In the genomic region with DNA sequence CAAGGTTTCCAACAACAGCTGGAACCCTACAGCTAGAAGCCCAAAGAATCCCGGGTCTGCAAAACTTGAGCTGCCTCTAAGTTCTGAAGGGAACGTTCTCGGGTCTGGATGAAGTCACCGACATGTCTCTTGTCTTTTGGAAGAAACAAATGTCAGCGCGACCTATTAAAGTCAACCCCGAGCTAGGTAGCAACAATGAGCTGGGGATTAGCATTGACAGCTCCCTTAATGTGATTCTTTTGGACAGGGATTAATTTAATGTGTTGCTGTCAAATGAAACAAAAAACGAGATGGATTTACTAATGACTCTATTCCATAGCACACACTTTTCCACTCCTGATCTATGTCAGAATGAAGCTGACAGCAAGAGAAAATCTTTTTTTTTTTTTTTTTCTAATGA, we compare ENCODE assay signal across 11 mouse cellular contexts. TPM values are rescaled to one million over a fixed set of nuclear protein-coding genes. Genes with fewer than 3 reads are reported as not detected.
A peak's percentile ranks its signal among the peaks of the same experiment; 100 is the strongest.
DNase-seq lines count a peak whose midpoint lies in the region; ATAC-seq lines count a peak whose summit lies in the region.
"Had no signal": no experiment of that assay in that cellular context is flagged by ENCODE, and none has a peak within 500 bp of the region (broad histone marks: within the 10 kb centered on the region; RNA-seq: fewer than 3 reads in every experiment).

No protein-coding gene starts in this region.

- peaks cover 13% of the 10 kb centered on the region for H3K4me1 ChIP-seq in heart, embryonic 15.5 days (replicated peaks)
- H3K4me1 ChIP-seq in forebrain, embryonic 16.5 days (replicated peaks; ENCODE audit: control insufficient read depth, insufficient read depth, low read length), result peaks cover 15% of the 10 kb centered on the region
- H3K4me1 ChIP-seq in midbrain, embryonic 14.5 days (ENCODE audit: control insufficient read depth, insufficient read depth, low read length), result peaks cover 15% of the 10 kb centered on the region; the same call in 1 of the 2 replicates

- DNase-seq in heart, adult 8-10 months (ENCODE audit: low spot score), result no peak
- peak; percentile 67 for DNase-seq in embryo, embryonic 10.5 days (ENCODE audit: low spot score)
- peak; percentile 43 for DNase-seq in midbrain, embryonic 14.5 days
- no peak for DNase-seq in urinary bladder, postnatal 36 days (ENCODE audit: low spot score in 2 of 2)
- DNase-seq in thymus, adult 18-20 months, result no peak
- no peak for DNase-seq in left cerebral cortex, adult 18-20 months (ENCODE audit: low spot score in 2 of 2)
- DNase-seq: cerebellum, postnatal 25 days; kidney, adult 11 months; liver, embryonic 13.5 days had no signal

- no peak overlapping the region for H3K27ac ChIP-seq in heart, embryonic 15.5 days
- H3K27ac ChIP-seq in forebrain, embryonic 16.5 days (ENCODE audit: low read length), result no peak overlapping the region
- H3K27ac ChIP-seq in midbrain, embryonic 14.5 days (replicated peaks; ENCODE audit: low read depth, low read length), result no peak overlapping the region
- H3K27ac ChIP-seq: liver, embryonic 13.5 days had no signal

- H3K9me3 ChIP-seq in heart, embryonic 15.5 days (replicated peaks), result no peaks in the 10 kb centered on the region
- no peaks in the 10 kb centered on the region for H3K9me3 ChIP-seq in forebrain, embryonic 16.5 days (ENCODE audit: control insufficient read depth, low read length)
- no peaks in the 10 kb centered on the region for H3K9me3 ChIP-seq in midbrain, embryonic 14.5 days (ENCODE audit: control insufficient read depth, low read length)
- H3K9me3 ChIP-seq: liver, embryonic 13.5 days had no signal

- H3K9ac ChIP-seq in heart, embryonic 15.5 days, result no peak overlapping the region
- H3K9ac ChIP-seq in forebrain, embryonic 16.5 days (replicated peaks; ENCODE audit: low read depth, low read length), result no peak overlapping the region
- H3K9ac ChIP-seq in midbrain, embryonic 14.5 days (replicated peaks; ENCODE audit: low read length), result no peak overlapping the region
- H3K9ac ChIP-seq: liver, embryonic 13.5 days had no signal

- 18% methylated on average over 8 of the region's 8 CpGs for WGBS in heart, embryonic 15.5 days
- 3% methylated on average over 8 of the region's 8 CpGs for WGBS in forebrain, embryonic 16.5 days
- 0% methylated on average over 8 of the region's 8 CpGs for WGBS in midbrain, embryonic 14.5 days

- H3K4me3 ChIP-seq in heart, embryonic 15.5 days, result no peak overlapping the region; the same call in 1 of the 2 replicates
- no peak overlapping the region for H3K4me3 ChIP-seq in forebrain, embryonic 16.5 days (replicated peaks; ENCODE audit: low read length)
- H3K4me3 ChIP-seq in midbrain, embryonic 14.5 days (replicated peaks; ENCODE audit: low read depth, low read length), result no peak overlapping the region
- H3K4me3 ChIP-seq: liver, embryonic 13.5 days had no signal

- H3K27me3 ChIP-seq in heart, embryonic 15.5 days, result no peaks in the 10 kb centered on the region
- 0 out of 2 replicates have a peak, but pooled peaks cover 2% of the 10 kb centered on the region for H3K27me3 ChIP-seq in forebrain, embryonic 16.5 days (replicated peaks; ENCODE audit: control insufficient read depth, insufficient read depth, low read length)
- H3K27me3 ChIP-seq in midbrain, embryonic 14.5 days (ENCODE audit: control insufficient read depth, insufficient read depth, low read length), result peaks cover 35% of the 10 kb centered on the region; the same call in 1 of the 2 replicates

- peak overlapping the region; percentile 97 for H3K4me2 ChIP-seq in heart, embryonic 15.5 days
- no peak overlapping the region for H3K4me2 ChIP-seq in forebrain, embryonic 16.5 days (ENCODE audit: low read length)
- H3K4me2 ChIP-seq in midbrain, embryonic 14.5 days (ENCODE audit: low read length), result peak overlapping the region; percentile 85

- ATAC-seq in heart, embryonic 15.5 days (replicated peaks; ENCODE audit: insufficient number of reproducible peaks, insufficient read depth, low FRiP score, low read depth), result no peak
- peak; percentile 47; the same call in 1 of the 2 replicates for ATAC-seq in forebrain, embryonic 16.5 days
- ATAC-seq in midbrain, embryonic 14.5 days (ENCODE audit: low FRiP score, low TSS enrichment), result no peak

- no peaks in the 10 kb centered on the region for H3K36me3 ChIP-seq in heart, embryonic 15.5 days
- no peaks in the 10 kb centered on the region for H3K36me3 ChIP-seq in forebrain, embryonic 16.5 days (ENCODE audit: control insufficient read depth, insufficient read depth)
- H3K36me3 ChIP-seq in midbrain, embryonic 14.5 days (ENCODE audit: control insufficient read depth, insufficient read depth, low read length), result no peaks in the 10 kb centered on the region
- H3K36me3 ChIP-seq: liver, embryonic 13.5 days had no signal

RNA-seq across cellular contexts. Expression of a gene that starts 27.5 kb away (rescaled TPM):
- 23.5 and 30.5 TPM in 2 replicates for polyA plus RNA-seq in heart, embryonic 15.5 days (2015; fragmentation: Nextera tagmentation; extraction: Ambion mirVana)
- total RNA-seq in heart, adult 8-10 months (2022), result 10 to 100 TPM; 45.6 to 56.4 (median 54.6) TPM
- polyA plus RNA-seq in forebrain, embryonic 16.5 days (2015; fragmentation: Nextera tagmentation; extraction: Ambion mirVana), result 34.6 and 36.1 TPM in 2 replicates
- polyA plus RNA-seq in midbrain, embryonic 14.5 days (2014; fragmentation: Nextera tagmentation; extraction: Ambion mirVana), result 35.0 and 38.3 TPM in 2 replicates
- 10 to 100 TPM; 36.6 to 39.1 TPM for total RNA-seq in left cerebral cortex, adult 18-20 months (2021)

Comparison
In these comparisons a context has a peak if more than half of its experiments do, and no peak if none do; other contexts are left out.
1. DNase-seq: peak in embryo, embryonic 10.5 days (single experiment) and midbrain, embryonic 14.5 days (single experiment); none in heart, adult 8-10 months (single experiment), urinary bladder, postnatal 36 days (0 of 2), thymus, adult 18-20 months (0 of 2) and left cerebral cortex, adult 18-20 months (0 of 2).